In the genomic region with DNA sequence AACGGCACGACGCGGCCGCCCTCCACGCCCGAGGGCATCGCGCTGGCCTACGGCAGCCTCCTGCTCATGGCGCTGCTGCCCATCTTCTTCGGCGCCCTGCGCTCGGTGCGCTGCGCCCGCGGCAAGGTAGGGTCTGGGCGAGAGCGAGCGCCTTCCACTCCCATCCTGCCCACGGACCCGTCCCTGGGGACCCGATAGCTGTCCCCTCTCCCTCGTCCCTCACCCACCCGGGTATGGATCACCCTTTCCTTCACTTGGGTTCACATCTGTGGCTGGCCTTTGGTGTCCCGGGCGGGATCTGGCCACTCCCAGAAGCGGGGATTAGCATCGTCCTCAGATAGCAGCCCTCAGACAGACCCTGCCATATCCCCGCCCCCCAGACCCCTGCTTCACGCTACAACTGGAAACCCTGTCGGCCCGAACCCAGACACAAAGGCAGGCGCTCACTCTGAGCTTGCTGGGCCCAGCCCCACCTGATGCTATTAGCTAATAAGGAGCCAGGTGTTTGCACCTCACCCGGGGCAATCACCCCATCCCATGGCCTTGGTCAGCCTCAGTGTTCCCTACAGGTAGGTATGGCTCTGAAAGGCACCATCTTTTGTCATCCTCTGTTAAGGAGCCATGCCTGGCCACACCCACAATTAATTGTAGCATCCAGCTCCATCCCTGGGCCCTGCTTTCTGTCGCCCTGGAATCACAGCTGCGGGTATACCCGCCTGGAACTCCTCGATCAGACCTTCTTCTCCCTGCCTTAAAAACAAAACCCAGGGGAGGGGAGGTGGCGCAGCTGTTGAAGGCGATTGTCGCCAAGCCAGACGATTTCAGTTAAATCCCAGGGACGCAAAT, we compare ENCODE assay signal across 1 mouse cellular context.
TF ChIP-seq lines count a peak whose summit lies in the region.

No protein-coding gene starts in this region.

TF ChIP-seq in CH12.LX, 34 proteins besides CTCF, POLR2A, EP300 and RAD21:
- TF ChIP-seq NRF1 (IDR thresholded peaks at IDR 0.05; ENCODE audit: low read depth, low read length) (no peak), MAX (IDR thresholded peaks at IDR 0.05; ENCODE audit: low read length) (0 out of 2 replicates have a peak, but pooled peaks have one; percentile 16), SIN3A (IDR thresholded peaks at IDR 0.05; ENCODE audit: low read length) (peak; percentile 52; the same call in 1 of the 2 replicates), ZNF384 (IDR thresholded peaks at IDR 0.05; ENCODE audit: low read depth, low read length) (no peak), CHD1 (IDR thresholded peaks at IDR 0.05; ENCODE audit: low read depth, low read length) (0 out of 2 replicates have a peak, but pooled peaks have one; percentile 28), UBTF (IDR thresholded peaks at IDR 0.05; ENCODE audit: low read depth, low read length) (peak; percentile 74), MXI1 (IDR thresholded peaks at IDR 0.05; ENCODE audit: low read depth, low read length) (peak; percentile 72)
